Mouse (Mus musculus): ENCODE results near the gene Gpr176. TPM values are rescaled to one million over a fixed set of nuclear protein-coding genes. Genes with fewer than 3 reads are reported as not detected.
"Not testable (repeated sequence)": the region's sequence is repeated elsewhere in the genome, so short reads cannot be mapped to it uniquely, and the experiment has no call there.

Gpr176 gene
- polyA plus RNA-seq, 1 experiment, result 3.7 TPM

GRCm38 (mm10) chr2:118303456-118303855, 69.8 kb downstream of the Gpr176 start:
- no peak for DNase-seq (ENCODE audit: extremely low spot score in 1 of 2, low spot score in 1 of 2)

DNA sequence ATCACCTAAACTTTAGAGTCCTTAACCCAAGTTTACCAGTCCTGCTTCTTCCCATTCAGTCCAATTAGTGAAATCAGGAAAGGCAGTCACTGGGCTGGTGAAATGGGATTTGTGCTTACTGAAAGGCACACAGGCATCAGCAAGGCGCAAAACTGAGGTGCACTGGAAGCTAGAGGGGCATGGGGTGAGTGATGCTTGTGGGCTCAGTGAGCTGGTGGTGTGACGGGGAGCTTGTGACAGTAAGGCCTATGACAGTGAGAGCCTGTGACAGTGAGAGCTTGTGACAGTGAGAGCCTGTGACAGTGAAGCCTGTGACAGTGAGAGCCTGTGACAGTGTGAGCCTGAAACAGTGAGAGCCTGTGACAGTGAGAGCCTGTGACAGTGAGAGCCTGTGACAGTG, 71.6 kb downstream of the Gpr176 start:
- no peak for DNase-seq (ENCODE audit: extremely low spot score in 1 of 2, low spot score in 1 of 2)

DNA sequence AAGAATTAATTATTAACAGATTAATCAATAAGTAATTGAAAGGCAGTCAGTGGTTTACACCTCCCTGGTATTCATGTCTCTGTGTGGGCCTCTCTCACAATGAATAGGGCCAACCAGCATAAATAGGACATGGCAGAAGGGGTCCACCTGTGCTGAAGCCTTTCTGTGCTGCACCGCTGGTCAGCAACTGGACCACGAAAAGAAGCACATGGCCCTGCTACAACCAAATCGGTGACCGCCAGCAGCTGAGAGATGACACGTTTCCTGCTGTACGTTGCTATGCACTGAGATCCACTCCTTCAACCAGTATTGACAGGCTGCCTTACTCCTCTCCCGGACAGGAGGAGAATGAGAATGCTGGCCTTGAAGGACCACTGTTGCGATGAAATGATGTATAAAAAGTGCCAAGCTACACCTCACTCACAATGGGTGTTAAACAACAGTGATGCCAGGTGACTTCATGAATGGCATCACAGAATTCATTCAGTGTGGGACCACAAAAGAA, 72.1 kb downstream of the Gpr176 start:
- no peak for DNase-seq (ENCODE audit: extremely low spot score in 1 of 2, low spot score in 1 of 2)

GRCm38 (mm10) chr2:118299981-118300380, 73.2 kb downstream of the Gpr176 start:
- DNase-seq (ENCODE audit: extremely low spot score in 1 of 2, low spot score in 1 of 2), result no peak

DNA sequence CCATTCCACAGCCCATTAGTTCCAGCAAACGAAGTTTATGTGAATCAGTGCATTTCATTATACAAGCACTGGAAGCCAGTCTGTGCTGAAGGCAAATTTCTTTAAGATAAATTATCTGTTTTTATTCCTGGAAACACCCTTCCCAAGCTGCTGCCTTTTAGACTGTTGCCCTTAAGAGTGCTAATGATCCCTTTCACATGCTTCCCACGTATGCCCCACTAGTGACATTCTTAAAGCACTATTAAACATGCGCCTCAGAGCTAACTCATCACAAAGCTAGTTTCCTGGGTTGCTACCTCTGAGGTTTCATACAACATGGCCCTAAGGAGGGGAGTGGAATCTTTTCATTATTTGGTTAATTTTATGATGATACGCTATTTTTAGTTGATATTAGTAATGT, 74.6 kb downstream of the Gpr176 start:
- no peak for DNase-seq (ENCODE audit: extremely low spot score in 1 of 2, low spot score in 1 of 2)

DNA sequence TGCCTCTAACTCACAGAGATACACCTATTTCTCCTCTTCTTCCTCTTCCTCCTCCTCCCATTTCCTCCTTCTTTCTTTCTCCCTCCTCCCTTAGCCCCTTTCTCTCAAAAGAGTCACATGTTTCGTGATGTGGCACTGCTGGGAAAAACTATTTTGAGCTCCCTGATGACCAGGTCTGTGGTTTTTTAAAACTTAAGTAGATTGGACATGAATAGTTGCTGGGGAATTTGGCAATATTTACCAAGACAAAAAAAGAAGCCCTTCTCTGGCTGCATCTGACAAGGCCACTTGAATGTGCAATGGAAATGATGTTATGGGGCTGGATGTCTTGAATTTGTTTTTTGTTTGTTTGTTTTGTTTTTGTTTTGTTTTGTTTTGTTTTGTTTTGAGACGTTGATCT, 75.3 kb downstream of the Gpr176 start:
- DNase-seq (ENCODE audit: extremely low spot score in 1 of 2, low spot score in 1 of 2), result no peak

- no peak for DNase-seq (ENCODE audit: extremely low spot score in 1 of 2, low spot score in 1 of 2)
Measured at GRCm38 (mm10) chr2:118295505-118295904, 77.7 kb downstream of the Gpr176 start.

GRCm38 (mm10) chr2:118293583-118293982, 79.6 kb downstream of the Gpr176 start:
- no peak for DNase-seq (ENCODE audit: extremely low spot score in 1 of 2, low spot score in 1 of 2)

- not testable (repeated sequence) for DNase-seq (ENCODE audit: extremely low spot score in 1 of 2, low spot score in 1 of 2)
Measured at GRCm38 (mm10) chr2:118289066-118289460, 84.2 kb downstream of the Gpr176 start.

GRCm38 (mm10) chr2:118288326-118289065, 84.7 kb downstream of the Gpr176 start:
- DNase-seq (ENCODE audit: extremely low spot score in 1 of 2, low spot score in 1 of 2), result no peak

- no peak for DNase-seq (ENCODE audit: extremely low spot score in 1 of 2, low spot score in 1 of 2)
Measured at GRCm38 (mm10) chr2:118287678-118288077, 85.5 kb downstream of the Gpr176 start.

GRCm38 (mm10) chr2:118282467-118282866, 90.8 kb downstream of the Gpr176 start:
- no peak for DNase-seq (ENCODE audit: extremely low spot score in 1 of 2, low spot score in 1 of 2)

DNA sequence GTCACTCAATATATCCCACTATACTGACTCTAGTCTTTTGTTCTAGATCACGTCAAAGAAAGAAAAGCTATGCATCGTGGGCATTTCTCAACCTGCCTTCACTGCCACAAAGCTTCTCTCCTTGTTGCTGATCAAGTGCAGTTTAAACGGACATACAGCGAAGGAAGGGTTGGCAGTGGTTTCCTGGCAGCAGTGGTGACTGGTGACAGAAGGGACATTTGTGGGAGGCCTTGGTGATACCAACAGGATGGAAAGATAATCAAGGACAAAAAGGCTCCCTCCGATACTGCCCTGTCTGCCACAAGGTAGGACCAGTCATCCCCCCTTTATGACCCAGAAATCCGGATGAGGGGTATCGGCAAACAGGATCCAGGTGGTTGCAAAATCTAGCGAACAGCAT, 95.0 kb downstream of the Gpr176 start:
- DNase-seq (ENCODE audit: extremely low spot score in 1 of 2, low spot score in 1 of 2), result no peak

DNA sequence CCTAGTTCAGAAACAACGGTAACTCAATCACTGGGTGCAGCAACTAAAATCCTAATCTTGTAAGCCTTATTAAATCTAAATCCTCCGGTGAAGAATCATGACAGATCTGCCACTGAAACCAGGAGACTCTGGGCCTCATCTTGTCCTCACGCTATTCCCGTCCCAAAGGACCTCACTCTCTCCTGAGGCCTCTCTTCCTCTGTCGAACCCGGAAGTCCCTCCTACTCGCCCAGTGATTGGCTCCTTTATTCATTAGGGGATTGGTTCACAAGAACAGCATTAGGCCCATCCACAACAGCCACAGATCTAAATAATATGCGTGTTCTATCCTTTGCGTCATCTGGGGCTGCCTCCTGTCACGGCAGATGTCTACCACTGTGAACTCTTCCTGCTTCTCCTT, 101.6 kb downstream of the Gpr176 start:
- DNase-seq (ENCODE audit: extremely low spot score in 1 of 2, low spot score in 1 of 2), result no peak

DNA sequence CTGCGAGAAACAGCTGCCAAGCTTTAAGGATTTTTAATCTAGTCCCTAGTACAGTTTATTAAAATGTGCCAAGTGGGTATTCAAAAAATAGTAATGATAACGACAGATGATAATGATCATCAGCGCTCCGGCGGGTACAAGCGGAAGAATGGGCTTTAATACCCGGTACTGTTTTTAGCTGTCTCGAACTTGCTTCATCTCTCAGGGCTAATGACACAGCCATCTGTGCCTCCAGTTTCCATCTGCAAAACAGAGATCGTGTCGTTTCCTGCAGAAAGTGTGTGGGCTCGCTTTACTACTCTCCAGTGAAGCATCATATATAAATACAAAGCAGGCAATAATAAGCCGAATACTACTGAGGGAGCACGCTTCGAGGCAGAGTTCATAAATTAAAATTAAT, 103.0 kb downstream of the Gpr176 start:
- peak in 1 of 2 experiments; percentile 52 for DNase-seq (ENCODE audit: extremely low spot score in 1 of 2, low spot score in 1 of 2)

- no peak for DNase-seq (ENCODE audit: extremely low spot score in 1 of 2, low spot score in 1 of 2)
Measured at GRCm38 (mm10) chr2:118263914-118264201, 109.4 kb downstream of the Gpr176 start.

- peak; percentile 27 to 85 for DNase-seq (ENCODE audit: extremely low spot score in 1 of 2, low spot score in 1 of 2)
Measured at GRCm38 (mm10) chr2:118263151-118263913, 109.9 kb downstream of the Gpr176 start.

DNA sequence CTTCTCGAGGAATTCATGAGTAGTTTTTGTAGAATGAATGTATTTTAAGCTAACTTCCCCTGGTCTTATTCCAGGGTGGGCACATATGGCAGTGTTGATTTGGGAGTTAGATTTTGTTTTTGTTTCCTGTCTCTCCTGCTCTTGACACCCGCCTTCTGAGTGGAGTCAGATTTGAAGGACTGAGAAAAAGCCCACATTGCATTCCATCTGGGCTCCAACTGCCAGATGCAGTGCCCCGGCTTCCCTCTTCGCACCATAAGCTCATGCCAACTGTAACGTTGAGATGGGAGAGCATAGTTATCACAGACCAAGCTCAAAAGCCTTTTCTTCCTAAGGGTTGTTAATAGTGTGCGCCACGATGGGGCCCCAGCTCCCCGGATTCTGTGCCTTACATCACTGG, 110.5 kb downstream of the Gpr176 start:
- peak; percentile 81 for DNase-seq (ENCODE audit: extremely low spot score in 1 of 2, low spot score in 1 of 2)

DNA sequence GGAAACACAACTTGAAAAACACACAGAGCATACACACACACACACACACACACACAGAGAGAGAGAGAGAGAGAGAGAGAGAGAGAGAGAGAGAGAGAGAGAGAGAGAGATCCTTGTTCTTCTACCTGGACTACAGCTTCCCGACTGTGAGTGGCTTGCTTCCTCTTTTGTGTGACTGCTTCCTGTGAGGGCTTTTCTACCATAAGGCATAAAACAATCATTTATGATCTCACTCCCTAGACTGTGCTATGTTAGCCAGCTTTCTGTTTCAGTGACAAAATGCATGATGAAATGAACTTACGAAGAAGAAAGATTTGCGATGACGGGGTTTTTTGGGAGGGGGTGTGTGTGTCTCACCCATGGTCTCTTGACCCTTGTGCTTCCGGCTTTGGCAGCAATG, 113.5 kb downstream of the Gpr176 start:
- DNase-seq (ENCODE audit: extremely low spot score in 1 of 2, low spot score in 1 of 2), result no peak

DNA sequence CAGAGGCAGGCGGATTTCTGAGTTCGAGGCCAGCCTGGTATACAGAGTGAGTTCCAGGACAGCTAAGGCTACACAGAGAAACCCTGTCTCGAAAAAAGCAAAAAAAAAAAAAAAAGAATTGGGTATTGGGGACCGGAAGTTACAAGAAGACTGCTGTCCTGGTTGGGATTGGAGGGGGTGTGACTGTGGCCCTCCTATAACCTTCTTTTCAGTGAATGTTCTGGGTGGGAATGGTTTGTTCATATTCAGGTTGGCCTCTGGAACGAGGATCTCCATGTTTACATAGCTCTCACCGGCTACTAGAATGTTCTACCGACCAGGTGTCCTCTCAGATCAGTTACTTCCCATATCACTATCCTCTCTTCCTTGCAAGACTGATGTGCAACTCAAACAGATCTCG, 116.1 kb downstream of the Gpr176 start:
- DNase-seq (ENCODE audit: extremely low spot score in 1 of 2, low spot score in 1 of 2), result no peak

GRCm38 (mm10) chr2:118256621-118257053, 116.6 kb downstream of the Gpr176 start, which contains the start of gene Fsip1:
Gene Fsip1, minus strand, starts transcription at chr2:118256966.
- peak; percentile 52 to 73 for DNase-seq (ENCODE audit: extremely low spot score in 1 of 2, low spot score in 1 of 2)

DNA sequence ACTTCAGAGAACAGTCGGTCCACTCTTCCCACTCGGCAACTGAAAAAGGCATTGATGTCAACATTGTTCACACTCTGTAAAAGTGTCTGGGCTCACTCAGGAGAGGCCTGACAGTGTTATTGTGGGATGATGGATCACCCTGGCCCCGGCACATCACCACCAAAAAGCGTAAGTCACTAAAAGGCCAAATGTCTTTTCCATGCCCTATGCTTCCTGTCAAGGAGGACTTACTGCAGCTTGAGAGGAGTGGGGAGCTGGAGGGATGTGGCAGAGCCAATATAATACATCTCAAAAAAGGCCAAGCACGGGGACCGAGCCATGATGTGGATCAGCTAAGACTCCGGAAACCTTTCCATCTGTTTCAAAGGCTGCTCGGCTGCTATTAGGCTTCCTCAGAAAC, 118.7 kb downstream of the Gpr176 start:
- no peak for DNase-seq (ENCODE audit: extremely low spot score in 1 of 2, low spot score in 1 of 2)
